Mouse (Mus musculus): ENCODE measurements around the gene Sh3pxd2a.

The Sh3pxd2a gene

DNA sequence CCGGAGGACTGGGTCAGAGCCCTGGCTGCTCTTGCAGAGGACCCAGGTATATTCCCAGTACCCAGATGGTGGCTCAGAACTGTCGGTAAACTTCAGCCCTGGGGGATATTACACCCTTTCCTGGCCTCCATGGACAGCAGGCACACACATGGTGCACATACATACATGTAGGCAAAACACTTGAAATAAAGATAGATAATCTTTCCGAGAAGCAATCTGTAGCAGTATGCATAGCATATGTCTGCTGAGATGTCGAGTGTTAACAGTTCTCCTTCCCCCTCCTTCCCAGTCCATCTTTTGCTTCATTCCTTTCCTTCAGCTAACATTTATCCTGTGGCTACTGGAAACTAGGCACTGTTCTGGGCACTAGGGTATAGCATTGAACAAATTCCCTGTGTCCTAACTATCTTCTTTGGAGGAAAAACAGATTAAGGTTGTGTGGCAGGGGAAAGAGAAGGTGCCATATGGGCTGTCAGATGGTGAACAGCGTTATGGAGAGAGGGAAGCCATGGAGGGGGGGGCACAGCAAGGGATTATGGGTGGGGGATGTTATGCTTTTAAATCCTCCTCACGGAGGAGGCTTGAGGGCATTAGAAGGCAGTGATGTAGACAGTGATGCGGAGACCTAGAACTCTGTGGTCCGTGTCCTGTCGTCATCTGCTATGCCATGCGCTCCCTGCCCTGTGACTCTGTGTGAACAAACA is 252.4 kb downstream of the Sh3pxd2a start:
- DNase-seq (ENCODE audit: low spot score in 2 of 2), result peak in 1 of 2 experiments; percentile 37

DNA sequence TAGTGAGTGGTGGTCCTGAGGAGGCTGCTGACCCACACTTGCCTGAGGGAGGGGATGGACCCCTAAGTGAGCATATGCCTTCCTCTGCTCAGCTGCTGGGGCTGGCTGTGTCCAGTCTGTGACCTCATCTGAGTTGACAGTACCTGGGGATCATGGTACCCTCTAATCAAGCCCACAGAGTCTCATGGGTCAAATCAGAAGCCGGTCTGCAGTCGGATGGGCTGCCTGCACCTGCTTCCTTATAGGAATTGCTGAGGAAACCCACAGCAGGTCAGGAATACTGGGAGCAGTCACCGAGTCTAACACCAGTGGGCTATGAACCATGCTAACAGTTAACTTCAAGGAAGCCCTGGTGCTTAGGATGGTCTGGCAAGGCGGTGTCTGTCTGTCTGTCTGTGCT is 253.8 kb downstream of the Sh3pxd2a start:
- DNase-seq (ENCODE audit: low spot score in 2 of 2), result no peak

Data from cerebellum, postnatal 4 days (tissue).